In genomic region chr2:156602581-156602980, GRCm38 (mm10) we compare ENCODE assay signal across 25 mouse cellular contexts.
"Had no signal": no experiment of that assay in that cellular context is flagged by ENCODE, and none has a peak within 500 bp of the region (broad histone marks: within the 10 kb centered on the region; RNA-seq: fewer than 3 reads in every experiment).

No protein-coding gene starts in this region.

- DNase-seq: cerebellum, postnatal 14 days; cerebellum, postnatal 25 days; cerebellum, postnatal 36 days; embryo, embryonic 11 days; forebrain, postnatal 0 days; gastrocnemius, adult 2 months; gastrocnemius, postnatal 10 days; gastrocnemius, postnatal 14 days; gastrocnemius, postnatal 25 days; gastrocnemius, postnatal 36 days; heart, adult 11 months; heart, adult 18-20 months; heart, adult 2 months had no signal

- H3K4me1 ChIP-seq: embryonic facial prominence, embryonic 12.5 days; embryonic facial prominence, embryonic 13.5 days; embryonic facial prominence, embryonic 15.5 days; forebrain, embryonic 12.5 days; forebrain, embryonic 13.5 days; forebrain, embryonic 15.5 days; heart, embryonic 10.5 days had no signal

- H3K4me3 ChIP-seq: embryonic facial prominence, embryonic 10.5 days; embryonic facial prominence, embryonic 12.5 days; embryonic facial prominence, embryonic 13.5 days; embryonic facial prominence, embryonic 15.5 days; erythroblast, embryonic 14.5 days; forebrain, embryonic 10.5 days; forebrain, embryonic 12.5 days; forebrain, embryonic 13.5 days; forebrain, embryonic 15.5 days; gastrocnemius, adult 2 months; heart, adult 2 months; heart, embryonic 10.5 days had no signal

- ATAC-seq: forebrain, embryonic 13.5 days; forebrain, embryonic 14.5 days; forebrain, embryonic 15.5 days; forebrain, embryonic 16.5 days; forebrain, postnatal 0 days had no signal
